Mouse (Mus musculus) limb, embryonic 11.5 days (tissue): ENCODE results near the gene Prkg1. TPM values are rescaled to one million over a fixed set of nuclear protein-coding genes. Genes with fewer than 3 reads are reported as not detected.

ENCODE experiments used
- ATAC-seq: fragments of 200-750 bp; cut with Nextera tagmentation; 2 replicates; pipeline ENCODE4 v1.8.0; 2017; ENCODE audit warnings: low read depth; ENCODE audit not compliant: insufficient number of reproducible peaks, low FRiP score, low TSS enrichment
- DNase-seq: peaks from one replicate; pipeline ENCODE4 v3.0.0-alpha.2; 2015; ENCODE audit warnings: low spot score
- H3K27ac ChIP-seq: fragments of 300-500 bp; sonication (generic); replicated peaks from 2 replicates; pipeline ENCODE4 v1.5.1; 2014; ENCODE audit warnings: low read depth, mild to moderate bottlenecking, low read length
- H3K27me3 ChIP-seq: fragments of 300-500 bp; sonication (generic); 2 replicates; pipeline ENCODE4 v1.6.1; 2014; ENCODE audit warnings: mild to moderate bottlenecking, low read length, mixed read lengths; ENCODE audit not compliant: control insufficient read depth, insufficient read depth
- H3K36me3 ChIP-seq: fragments of 300-500 bp; sonication (generic); 2 replicates; pipeline ENCODE4 v1.6.1; 2014; ENCODE audit warnings: mild to moderate bottlenecking, low read length, moderate library complexity, mixed read lengths; ENCODE audit not compliant: control insufficient read depth, insufficient read depth
- H3K4me1 ChIP-seq: fragments of 300-500 bp; sonication (generic); 2 replicates; pipeline ENCODE4 v1.6.1; 2014; ENCODE audit warnings: low read length, mixed read lengths; ENCODE audit not compliant: control insufficient read depth, insufficient read depth
- H3K4me2 ChIP-seq: fragments of 300-500 bp; sonication (generic); 2 replicates; pipeline ENCODE4 v1.6.1; 2014; ENCODE audit warnings: low read depth, mild to moderate bottlenecking, moderate library complexity; ENCODE audit not compliant: severe bottlenecking
- H3K4me3 ChIP-seq: fragments of 300-500 bp; sonication (generic); 2 replicates; pipeline ENCODE4 v1.5.1; 2014; ENCODE audit warnings: low read depth, low read length
- H3K9ac ChIP-seq: fragments of 300-500 bp; sonication (generic); 2 replicates; pipeline ENCODE4 v1.6.1; 2014; ENCODE audit warnings: mild to moderate bottlenecking, low read length
- H3K9me3 ChIP-seq: fragments of 300-500 bp; sonication (generic); 2 replicates; pipeline ENCODE4 v1.6.1; 2016; ENCODE audit warnings: low read length; ENCODE audit not compliant: control insufficient read depth
- WGBS: fragments of 180-500 bp; shearing (Covaris S2); extraction: QIAGEN DNeasy Blood & Tissue Kit; methylation state at CpG from one replicate; pipeline ENCODE4 v1.1.7; 2014; 5-methylcytosine and 5-hydroxymethylcytosine counted together
- polyA plus RNA-seq: library from polyadenylated mRNA; unstranded; fragments of >200 nt; fragmentation: Nextera tagmentation; extraction: Ambion mirVana; gene quantifications from 2 replicates; pipeline ENCODE4 v1.2.1, GENCODE M21; 2014

Prkg1 gene
- polyA plus RNA-seq, 1 experiment from 2014 or later: 2.1 TPM

- 6% methylated on average over 39 of the region's 39 CpGs for WGBS
- Histone ChIP-seq H3K27ac (no peak overlapping the region), H3K9ac (peak overlapping the region; percentile 66), H3K27me3 (no peaks in the 10 kb centered on the region), H3K4me3 (peak overlapping the region; percentile 56), H3K4me2 (peak overlapping the region; percentile 90), H3K36me3 (no peaks in the 10 kb centered on the region), H3K4me1 (no peaks in the 10 kb centered on the region; the same call in 1 of the 2 replicates), H3K9me3 (no peaks in the 10 kb centered on the region)
- DNase-seq (peak; percentile 74), ATAC-seq (peak; percentile 83; the same call in 1 of the 2 replicates)
Measured at GRCm38 (mm10) chr19:31663437-31664158, 101.2 kb downstream of the Prkg1 start.

DNA sequence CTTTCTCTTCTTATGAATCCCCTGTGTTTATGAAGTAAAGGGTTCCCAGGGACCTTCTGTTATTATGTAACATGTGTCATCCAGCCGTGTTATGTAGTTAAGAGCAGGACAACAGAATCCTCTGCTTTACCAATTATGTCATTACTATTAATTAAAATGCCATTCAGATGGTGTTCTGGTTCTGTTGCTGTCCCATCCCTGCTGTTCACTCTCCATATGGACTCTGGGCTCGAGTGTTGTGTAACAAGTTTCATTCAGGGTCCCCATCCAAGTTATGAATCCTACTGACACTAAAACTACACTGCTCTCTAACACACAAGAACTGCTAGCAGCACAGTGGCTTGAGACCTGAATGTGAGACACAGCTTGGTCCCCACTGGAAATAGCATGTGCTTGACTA, 102.0 kb downstream of the Prkg1 start:
- ATAC-seq: no peak
- Histone ChIP-seq H3K4me1 (no peaks in the 10 kb centered on the region; the same call in 1 of the 2 replicates), H3K27me3 (no peaks in the 10 kb centered on the region), H3K9me3 (no peaks in the 10 kb centered on the region), H3K4me2 (no peak overlapping the region), H3K27ac (no peak overlapping the region), H3K4me3 (no peak overlapping the region), H3K9ac (no peak overlapping the region), H3K36me3 (no peaks in the 10 kb centered on the region)
- 66% methylated on average over 2 of the region's 2 CpGs for WGBS
- no peak for DNase-seq

GRCm38 (mm10) chr19:31658751-31659397, 106.0 kb downstream of the Prkg1 start:
- Histone ChIP-seq H3K9me3 (no peaks in the 10 kb centered on the region), H3K36me3 (no peaks in the 10 kb centered on the region), H3K9ac (no peak overlapping the region), H3K4me1 (no peaks in the 10 kb centered on the region), H3K27ac (no peak overlapping the region), H3K27me3 (no peaks in the 10 kb centered on the region), H3K4me3 (no peak overlapping the region), H3K4me2 (no peak overlapping the region)
- ATAC-seq (no peak), DNase-seq (no peak)
- WGBS: 72% methylated on average over 1 of the region's 1 CpGs

GRCm38 (mm10) chr19:31656256-31656655, 108.6 kb downstream of the Prkg1 start:
- Histone ChIP-seq H3K4me2 (no peak overlapping the region), H3K9me3 (no peaks in the 10 kb centered on the region), H3K27ac (no peak overlapping the region), H3K4me3 (no peak overlapping the region), H3K9ac (no peak overlapping the region), H3K36me3 (no peaks in the 10 kb centered on the region), H3K27me3 (no peaks in the 10 kb centered on the region), H3K4me1 (no peaks in the 10 kb centered on the region)
- ATAC-seq (no peak), DNase-seq (no peak)
- 83% methylated on average over 7 of the region's 7 CpGs for WGBS

- WGBS: 84% methylated on average over 7 of the region's 7 CpGs
- Histone ChIP-seq H3K9ac (no peak overlapping the region), H3K27ac (no peak overlapping the region), H3K9me3 (no peaks in the 10 kb centered on the region), H3K4me2 (no peak overlapping the region), H3K4me3 (no peak overlapping the region), H3K36me3 (no peaks in the 10 kb centered on the region), H3K27me3 (no peaks in the 10 kb centered on the region), H3K4me1 (no peaks in the 10 kb centered on the region)
- no peak for ATAC-seq
- no peak for DNase-seq
Measured at GRCm38 (mm10) chr19:31655826-31656225, 109.0 kb downstream of the Prkg1 start.

DNA sequence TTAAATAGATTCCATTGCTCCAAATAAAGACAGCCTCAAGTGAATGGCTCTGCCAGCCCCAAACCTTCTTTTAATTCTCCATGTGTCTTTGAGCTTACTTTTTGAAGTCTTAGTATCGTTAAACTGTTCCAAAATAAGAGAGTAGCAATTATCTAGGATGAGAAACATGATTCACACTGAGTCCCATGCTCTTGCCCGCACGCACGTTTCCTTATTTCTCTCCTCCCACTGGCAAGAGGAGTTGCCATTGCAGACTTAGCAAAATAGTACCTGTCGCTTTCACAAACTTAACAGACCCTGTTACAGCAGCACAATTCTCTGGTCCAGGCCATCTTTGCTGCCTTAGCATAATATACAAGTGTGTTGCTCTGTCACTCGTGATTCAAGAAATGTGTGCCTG, 110.8 kb downstream of the Prkg1 start:
- Histone ChIP-seq H3K27ac (no peak overlapping the region), H3K4me1 (no peaks in the 10 kb centered on the region), H3K27me3 (no peaks in the 10 kb centered on the region), H3K36me3 (no peaks in the 10 kb centered on the region), H3K9ac (no peak overlapping the region), H3K4me3 (no peak overlapping the region), H3K9me3 (no peaks in the 10 kb centered on the region), H3K4me2 (no peak overlapping the region)
- ATAC-seq: no peak
- DNase-seq: no peak
- 87% methylated on average over 6 of the region's 6 CpGs for WGBS

DNA sequence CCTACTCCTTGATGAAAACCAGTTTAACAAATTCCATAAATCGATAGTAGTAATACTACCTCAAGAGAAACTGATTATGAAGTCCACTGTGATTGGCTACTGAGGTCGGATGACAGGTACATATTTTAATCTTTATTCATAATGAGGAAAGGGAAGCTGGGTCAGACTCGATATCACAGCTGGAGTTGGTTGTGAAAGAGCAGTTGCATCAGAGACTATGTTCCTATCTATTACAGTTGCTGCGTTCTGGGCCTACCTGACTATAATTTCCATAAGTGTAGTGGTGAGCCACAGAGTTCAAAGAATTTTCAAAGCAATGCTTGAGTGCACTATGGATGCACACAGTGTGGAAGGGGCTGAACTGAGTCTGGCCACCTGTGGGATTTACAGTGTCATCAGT, 114.4 kb downstream of the Prkg1 start:
- WGBS: 85% methylated on average over 4 of the region's 4 CpGs
- H3K4me2 ChIP-seq: no peak overlapping the region

DNA sequence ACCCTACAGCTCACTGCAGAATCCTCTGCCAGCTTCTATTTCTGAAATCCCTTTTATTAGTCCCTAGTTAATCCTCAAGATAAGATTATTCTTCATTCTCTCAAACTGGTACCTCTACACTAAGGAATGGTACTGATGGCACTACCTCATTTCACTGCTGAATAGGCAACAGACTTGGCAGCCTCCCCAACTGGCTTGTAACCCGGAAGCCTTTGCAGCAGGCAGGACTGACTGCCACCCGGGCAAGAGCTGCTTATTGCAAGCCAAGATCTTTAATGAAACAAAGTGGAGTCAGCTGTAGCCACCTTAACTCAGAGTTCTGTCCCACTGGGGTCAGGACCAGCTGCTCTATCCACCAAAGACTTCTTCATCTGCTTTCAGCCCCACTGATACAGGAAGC, 117.3 kb downstream of the Prkg1 start:
- 71% methylated on average over 2 of the region's 2 CpGs for WGBS
- no peaks in the 10 kb centered on the region for H3K4me1 ChIP-seq
- H3K4me3 ChIP-seq: no peak overlapping the region

More for the DNA sequence above, 114.4 kb downstream of the Prkg1 start:
- no peak overlapping the region for H3K27ac ChIP-seq
- DNase-seq (no peak), ATAC-seq (no peak)
- H3K9me3 ChIP-seq: no peaks in the 10 kb centered on the region
- no peaks in the 10 kb centered on the region for H3K36me3 ChIP-seq
- H3K4me1 ChIP-seq: no peaks in the 10 kb centered on the region
- H3K27me3 ChIP-seq: no peaks in the 10 kb centered on the region
- H3K9ac ChIP-seq: no peak overlapping the region
- H3K4me3 ChIP-seq: no peak overlapping the region

More for the DNA sequence above, 117.3 kb downstream of the Prkg1 start:
- ATAC-seq (no peak), DNase-seq (no peak)
- H3K9ac ChIP-seq: no peak overlapping the region
- no peaks in the 10 kb centered on the region for H3K36me3 ChIP-seq
- no peak overlapping the region for H3K27ac ChIP-seq
- no peaks in the 10 kb centered on the region for H3K27me3 ChIP-seq
- H3K9me3 ChIP-seq: no peaks in the 10 kb centered on the region
- H3K4me2 ChIP-seq: no peak overlapping the region
